Mouse (Mus musculus): ENCODE results near the gene Ifi202b. TPM values are rescaled to one million over a fixed set of nuclear protein-coding genes. Genes with fewer than 3 reads are reported as not detected.
"Not testable (repeated sequence)": the region's sequence is repeated elsewhere in the genome, so short reads cannot be mapped to it uniquely, and the experiment has no call there.

Gene Ifi202b
- polyA plus RNA-seq, 1 experiment from 2014 or later = not detected

DNA sequence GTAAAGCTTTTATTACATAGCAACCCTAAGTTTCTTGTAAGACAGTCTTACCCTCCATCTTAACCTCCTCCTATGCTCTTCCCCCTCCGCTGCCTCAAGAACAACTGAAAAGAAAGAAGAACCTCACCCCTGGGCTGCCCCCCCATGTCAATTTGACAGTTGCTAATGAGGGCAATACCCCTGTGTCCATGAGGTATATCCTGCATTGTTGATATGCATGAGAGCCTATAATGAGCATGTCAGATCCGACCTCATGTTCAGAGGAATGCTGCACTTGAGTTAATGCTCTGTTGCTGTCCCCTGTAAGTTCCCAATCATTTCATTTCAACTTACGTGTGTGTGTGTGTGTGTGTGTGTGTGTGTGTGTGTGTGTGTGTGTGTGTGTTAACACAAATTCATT is 22.5 kb downstream of the Ifi202b start:
- not testable (repeated sequence) for DNase-seq (ENCODE audit: low spot score, missing footprints); H3K36me3 ChIP-seq (ENCODE audit: control insufficient read depth, insufficient read depth, low read length); H3K4me1 ChIP-seq (ENCODE audit: control insufficient read depth, insufficient read depth, low read length); H3K4me2 ChIP-seq; H3K27ac ChIP-seq (ENCODE audit: low read depth, low read length); H3K9me3 ChIP-seq (ENCODE audit: control insufficient read depth, low read length); H3K27me3 ChIP-seq (ENCODE audit: control insufficient read depth, insufficient read depth, low read length); H3K9ac ChIP-seq (ENCODE audit: low read length); H3K4me3 ChIP-seq (ENCODE audit: low read depth, low read length)
- ATAC-seq (ENCODE audit: low FRiP score) = peak; percentile 58; the same call in 1 of the 2 replicates
- 68% methylated on average over 3 of the region's 3 CpGs for WGBS

- not testable (repeated sequence) for H3K36me3 ChIP-seq (ENCODE audit: control insufficient read depth, insufficient read depth, low read length); H3K4me3 ChIP-seq (ENCODE audit: low read depth, low read length); H3K27me3 ChIP-seq (ENCODE audit: control insufficient read depth, insufficient read depth, low read length); H3K4me1 ChIP-seq (ENCODE audit: control insufficient read depth, insufficient read depth, low read length); H3K9ac ChIP-seq (ENCODE audit: low read length); H3K9me3 ChIP-seq (ENCODE audit: control insufficient read depth, low read length); DNase-seq (ENCODE audit: low spot score, missing footprints); ATAC-seq (ENCODE audit: low FRiP score); H3K27ac ChIP-seq (ENCODE audit: low read depth, low read length); H3K4me2 ChIP-seq
- WGBS = 78% methylated on average over 3 of the region's 3 CpGs
Observed at GRCm38 (mm10) chr1:173955839-173956527, 26.6 kb downstream of the Ifi202b start.

DNA sequence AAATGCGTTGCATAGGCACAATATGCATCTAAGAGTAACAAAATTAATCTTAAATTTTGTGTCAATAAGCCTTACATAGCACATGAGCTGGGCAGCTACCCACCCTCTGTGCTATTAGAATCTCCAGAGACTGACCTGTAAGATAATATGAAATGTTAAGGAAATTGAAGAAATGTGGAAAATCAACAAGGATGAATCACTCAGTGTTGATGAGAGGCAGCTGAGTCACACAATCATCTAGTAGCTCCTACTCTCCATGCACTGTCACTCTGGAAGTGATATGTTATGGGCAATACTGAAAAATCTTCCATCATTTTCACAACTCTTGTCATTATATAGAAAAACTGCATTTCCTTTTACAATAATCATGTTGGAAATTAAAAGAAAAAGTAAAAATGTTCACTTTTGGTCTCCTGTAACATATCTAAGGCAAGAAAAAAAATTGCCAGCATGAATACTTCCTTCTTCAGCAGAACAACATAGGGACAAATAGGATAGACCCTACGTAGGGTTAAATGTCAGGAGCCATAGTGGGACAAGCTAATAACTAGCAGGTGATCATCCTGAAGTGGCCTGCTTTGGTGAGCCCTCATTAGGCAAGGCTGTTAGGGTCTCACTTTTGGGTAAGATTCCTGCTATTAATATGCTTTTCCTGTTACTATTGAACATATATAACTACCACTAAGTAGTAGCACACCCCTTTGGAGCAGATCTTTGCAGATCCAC is 27.3 kb downstream of the Ifi202b start:
- WGBS = 85% methylated on average over 2 of the region's 2 CpGs
- no peak for ATAC-seq (ENCODE audit: low FRiP score)
- Histone ChIP-seq H3K36me3 (ENCODE audit: control insufficient read depth, insufficient read depth, low read length) (no peaks in the 10 kb centered on the region), H3K9me3 (ENCODE audit: control insufficient read depth, low read length) (no peaks in the 10 kb centered on the region), H3K27me3 (ENCODE audit: control insufficient read depth, insufficient read depth, low read length) (no peaks in the 10 kb centered on the region), H3K9ac (ENCODE audit: low read length) (no peak overlapping the region), H3K27ac (ENCODE audit: low read depth, low read length) (no peak overlapping the region), H3K4me2 (no peak overlapping the region), H3K4me1 (ENCODE audit: control insufficient read depth, insufficient read depth, low read length) (no peaks in the 10 kb centered on the region), H3K4me3 (ENCODE audit: low read depth, low read length) (no peak overlapping the region)
- DNase-seq (ENCODE audit: low spot score, missing footprints) = no peak

DNA sequence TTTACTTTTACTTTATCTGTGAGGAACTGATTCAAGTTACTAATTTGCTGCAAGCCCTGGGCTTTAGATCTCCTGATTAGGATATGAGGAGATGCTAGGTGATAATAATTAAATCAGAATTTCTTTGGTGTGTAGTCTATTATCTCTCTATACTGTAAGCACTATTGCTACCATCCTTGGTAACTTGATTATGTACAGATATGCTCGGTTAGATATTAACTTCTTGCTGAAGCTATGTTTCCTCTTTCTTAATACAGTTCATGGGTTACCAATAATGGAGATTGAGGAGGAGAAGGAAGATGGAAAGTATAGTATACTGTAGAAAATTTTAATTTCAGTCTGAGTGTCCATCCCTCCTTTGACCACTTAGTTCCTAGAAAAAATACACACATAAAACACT is 29.0 kb downstream of the Ifi202b start:
- Histone ChIP-seq H3K27me3 (ENCODE audit: control insufficient read depth, insufficient read depth, low read length) (no peaks in the 10 kb centered on the region), H3K36me3 (ENCODE audit: control insufficient read depth, insufficient read depth, low read length) (no peaks in the 10 kb centered on the region), H3K9ac (ENCODE audit: low read length) (no peak overlapping the region), H3K9me3 (ENCODE audit: control insufficient read depth, low read length) (no peaks in the 10 kb centered on the region), H3K4me3 (ENCODE audit: low read depth, low read length) (no peak overlapping the region), H3K4me1 (ENCODE audit: control insufficient read depth, insufficient read depth, low read length) (no peaks in the 10 kb centered on the region), H3K27ac (ENCODE audit: low read depth, low read length) (no peak overlapping the region), H3K4me2 (no peak overlapping the region)
- WGBS = 83% methylated on average over 1 of the region's 1 CpGs
- DNase-seq (ENCODE audit: low spot score, missing footprints) = no peak
- no peak for ATAC-seq (ENCODE audit: low FRiP score)

GRCm38 (mm10) chr1:173949044-173949443 is 33.5 kb downstream of the Ifi202b start:
- not testable (repeated sequence) for H3K9me3 ChIP-seq (ENCODE audit: control insufficient read depth, low read length); ATAC-seq (ENCODE audit: low FRiP score); H3K4me3 ChIP-seq (ENCODE audit: low read depth, low read length); H3K4me1 ChIP-seq (ENCODE audit: control insufficient read depth, insufficient read depth, low read length); DNase-seq (ENCODE audit: low spot score, missing footprints); H3K36me3 ChIP-seq (ENCODE audit: control insufficient read depth, insufficient read depth, low read length); H3K27ac ChIP-seq (ENCODE audit: low read depth, low read length); H3K9ac ChIP-seq (ENCODE audit: low read length); H3K4me2 ChIP-seq; H3K27me3 ChIP-seq (ENCODE audit: control insufficient read depth, insufficient read depth, low read length)
- 82% methylated on average over 2 of the region's 2 CpGs for WGBS

DNA sequence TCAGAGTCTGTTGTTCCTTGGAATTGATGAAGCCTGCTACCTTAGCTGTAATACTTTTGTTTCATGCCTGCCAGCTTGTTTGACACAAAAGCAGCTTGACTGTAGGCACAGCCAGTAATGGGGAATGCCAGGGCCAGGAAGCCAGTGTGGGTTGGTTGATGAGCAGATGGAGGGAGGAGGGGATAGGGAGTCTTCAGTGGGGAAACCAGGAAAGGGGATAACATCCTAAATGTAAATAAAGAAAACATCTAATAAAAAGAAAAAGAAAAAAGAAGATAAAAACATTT is 39.8 kb downstream of the Ifi202b start:
- H3K27me3 ChIP-seq (ENCODE audit: control insufficient read depth, insufficient read depth, low read length); DNase-seq (ENCODE audit: low spot score, missing footprints); H3K9ac ChIP-seq (ENCODE audit: low read length); H3K27ac ChIP-seq (ENCODE audit: low read depth, low read length); H3K36me3 ChIP-seq (ENCODE audit: control insufficient read depth, insufficient read depth, low read length); H3K4me2 ChIP-seq; H3K4me3 ChIP-seq (ENCODE audit: low read depth, low read length); H3K4me1 ChIP-seq (ENCODE audit: control insufficient read depth, insufficient read depth, low read length); ATAC-seq (ENCODE audit: low FRiP score); H3K9me3 ChIP-seq (ENCODE audit: control insufficient read depth, low read length): not testable (repeated sequence)

DNA sequence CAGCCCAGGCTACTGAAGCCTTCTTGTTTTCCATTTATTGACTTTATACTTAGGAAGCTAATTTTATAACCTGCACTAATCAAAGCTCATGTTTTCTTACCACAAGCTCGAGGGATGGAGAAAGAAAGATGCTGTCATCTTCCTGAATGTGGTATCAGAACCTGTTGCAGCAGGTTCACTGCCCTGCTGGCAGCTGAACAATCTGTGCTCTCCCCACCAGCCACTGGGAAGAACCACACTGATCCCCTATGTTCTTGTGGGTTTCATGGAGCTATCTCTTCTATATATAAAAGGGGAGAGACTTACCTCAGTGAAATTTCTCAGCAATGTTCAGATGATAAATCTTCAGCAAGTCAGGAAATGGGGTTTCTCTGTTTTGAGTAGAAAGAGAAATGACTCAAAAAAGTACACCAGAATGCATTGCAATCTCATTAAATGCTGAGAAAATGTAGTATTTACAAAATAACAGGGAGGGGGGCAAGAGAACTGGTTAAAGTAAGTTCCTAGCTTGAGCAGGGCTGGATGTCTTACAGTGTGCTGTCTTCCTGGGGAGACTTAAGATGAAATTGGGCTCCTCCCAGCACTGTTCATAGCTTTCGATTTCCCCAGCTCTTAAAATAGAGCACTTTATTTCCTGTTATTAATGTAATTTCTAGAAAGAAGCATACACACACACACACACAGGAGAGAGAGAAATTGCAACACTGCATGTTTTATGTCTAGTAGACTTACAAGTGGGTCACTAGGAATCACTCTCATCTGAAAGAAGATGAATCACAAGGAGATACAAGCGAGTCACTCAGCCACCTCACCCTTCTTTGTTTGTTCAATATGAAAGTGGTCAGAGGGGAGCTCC is 40.4 kb downstream of the Ifi202b start, which contains the start of the genes Mndal and Ifi203:
TSS of gene Mndal (minus strand) at position 568 of the 856 bp plus-strand sequence.
TSS of gene Ifi203 (minus strand) at position 749 of the 856 bp plus-strand sequence.
- H3K36me3 ChIP-seq (ENCODE audit: control insufficient read depth, insufficient read depth, low read length); H3K27me3 ChIP-seq (ENCODE audit: control insufficient read depth, insufficient read depth, low read length); H3K27ac ChIP-seq (ENCODE audit: low read depth, low read length); H3K9me3 ChIP-seq (ENCODE audit: control insufficient read depth, low read length); DNase-seq (ENCODE audit: low spot score, missing footprints); H3K4me3 ChIP-seq (ENCODE audit: low read depth, low read length); H3K9ac ChIP-seq (ENCODE audit: low read length); H3K4me1 ChIP-seq (ENCODE audit: control insufficient read depth, insufficient read depth, low read length); ATAC-seq (ENCODE audit: low FRiP score); H3K4me2 ChIP-seq: not testable (repeated sequence)
- WGBS = 90% methylated on average over 3 of the region's 3 CpGs

- H3K36me3 ChIP-seq (ENCODE audit: control insufficient read depth, insufficient read depth, low read length); H3K4me3 ChIP-seq (ENCODE audit: low read depth, low read length); H3K27me3 ChIP-seq (ENCODE audit: control insufficient read depth, insufficient read depth, low read length); H3K9me3 ChIP-seq (ENCODE audit: control insufficient read depth, low read length); ATAC-seq (ENCODE audit: low FRiP score); DNase-seq (ENCODE audit: low spot score, missing footprints); H3K27ac ChIP-seq (ENCODE audit: low read depth, low read length); H3K9ac ChIP-seq (ENCODE audit: low read length); H3K4me2 ChIP-seq; H3K4me1 ChIP-seq (ENCODE audit: control insufficient read depth, insufficient read depth, low read length): not testable (repeated sequence)
- WGBS = 96% methylated on average over 2 of the region's 2 CpGs
Observed at GRCm38 (mm10) chr1:173941522-173941921, 41.0 kb downstream of the Ifi202b start.

DNA sequence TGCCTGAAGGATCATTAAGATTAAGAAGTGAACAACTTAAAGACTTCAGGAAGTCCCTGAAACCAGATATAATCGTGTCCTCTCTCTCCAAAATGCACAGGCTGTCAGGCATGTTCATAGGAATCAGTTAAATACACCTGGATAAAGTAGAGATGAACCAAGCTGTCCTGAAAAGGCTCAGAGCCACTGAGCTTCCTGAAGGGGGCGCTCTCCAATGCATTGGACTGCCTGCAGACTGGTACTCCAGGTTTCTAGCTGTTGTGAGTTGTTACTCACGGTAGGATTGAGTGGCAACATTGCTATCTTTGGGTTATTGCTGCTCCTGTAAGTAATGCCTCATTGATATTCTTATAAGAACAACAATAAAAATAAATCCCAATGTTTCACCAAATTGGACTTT is 63.3 kb downstream of the Ifi202b start:
- not testable (repeated sequence) for ATAC-seq (ENCODE audit: low FRiP score); H3K27me3 ChIP-seq (ENCODE audit: control insufficient read depth, insufficient read depth, low read length); H3K4me2 ChIP-seq; H3K4me1 ChIP-seq (ENCODE audit: control insufficient read depth, insufficient read depth, low read length); DNase-seq (ENCODE audit: low spot score, missing footprints); H3K4me3 ChIP-seq (ENCODE audit: low read depth, low read length); H3K9me3 ChIP-seq (ENCODE audit: control insufficient read depth, low read length); H3K9ac ChIP-seq (ENCODE audit: low read length); H3K27ac ChIP-seq (ENCODE audit: low read depth, low read length); H3K36me3 ChIP-seq (ENCODE audit: control insufficient read depth, insufficient read depth, low read length)
- 75% methylated on average over 2 of the region's 3 CpGs for WGBS
